Mouse (Mus musculus) ES-E14 (cell line): ENCODE data around the gene 4930539E08Rik. TPM values are rescaled to one million over a fixed set of nuclear protein-coding genes. Genes with fewer than 3 reads are reported as not detected.

Experiments used
- DNase-seq: peaks from one replicate; pipeline ENCODE4 v3.0.0-alpha.2; 2013; ENCODE audit warnings: low read depth, low spot score
- H3K27ac ChIP-seq: 2 replicates; pipeline ENCODE4 v1.5.1; 2012; ENCODE audit warnings: low read depth, mild to moderate bottlenecking, low read length, moderate library complexity, mixed read lengths; ENCODE audit not compliant: poor library complexity, insufficient read depth, severe bottlenecking
- H3K36me3 ChIP-seq: 2 replicates; pipeline ENCODE4 v1.6.1; 2012; ENCODE audit warnings: mild to moderate bottlenecking, low read length, moderate library complexity, mixed read lengths; ENCODE audit not compliant: control insufficient read depth, poor library complexity, insufficient read depth, severe bottlenecking
- H3K4me1 ChIP-seq, 2 experiments: fragments of 150-350 bp in 1 of 2; sonication (generic) in 1 of 2; 2 replicates each; pipeline ENCODE4 v1.6.1; 2012; ENCODE audit warnings: low read length in 2 of 2, mild to moderate bottlenecking in 1 of 2, mixed read lengths in 1 of 2; ENCODE audit not compliant: control insufficient read depth in 2 of 2, insufficient read depth in 2 of 2, poor library complexity in 1 of 2
- H3K4me3 ChIP-seq, 2 experiments: fragments of 150-350 bp in 1 of 2; sonication (generic) in 1 of 2; 2 replicates each; pipeline ENCODE4 v1.5.1; 2012; ENCODE audit warnings: low read length in 2 of 2, low read depth in 1 of 2, mild to moderate bottlenecking in 1 of 2, mixed read lengths in 1 of 2; ENCODE audit not compliant: insufficient read depth in 1 of 2, poor library complexity in 1 of 2, severe bottlenecking in 1 of 2
- H3K9ac ChIP-seq: 2 replicates; pipeline ENCODE4 v1.6.1; 2012; ENCODE audit warnings: low read depth, mild to moderate bottlenecking, low read length, mixed read lengths; ENCODE audit not compliant: poor library complexity, insufficient read depth, severe bottlenecking
- H3K9me3 ChIP-seq: fragments of 150-350 bp; sonication (generic); 2 replicates; pipeline ENCODE4 v1.6.1; 2012; ENCODE audit warnings: low read depth, mild to moderate bottlenecking, low read length; ENCODE audit not compliant: control insufficient read depth, insufficient read depth
- CHD2 ChIP-seq: IDR thresholded peaks from 2 replicates; pipeline ENCODE4 v1.6.1; 2014; ENCODE audit warnings: mild to moderate bottlenecking, low read depth, low read length, inconsistent platforms
- HCFC1 ChIP-seq: IDR thresholded peaks from 2 replicates; pipeline ENCODE4 v1.6.1; 2012; ENCODE audit warnings: low read length, inconsistent platforms, borderline replicate concordance; ENCODE audit not compliant: insufficient read depth
- MAFK ChIP-seq: IDR thresholded peaks from 2 replicates; pipeline ENCODE4 v1.6.1; 2014; ENCODE audit warnings: mild to moderate bottlenecking, low read depth, low read length, inconsistent platforms; ENCODE audit not compliant: insufficient read depth
- ZC3H11A ChIP-seq: IDR thresholded peaks from 2 replicates; pipeline ENCODE4 v1.6.1; 2012; ENCODE audit warnings: low read depth, mild to moderate bottlenecking, inconsistent platforms, low read length, borderline replicate concordance
- ZNF384 ChIP-seq: IDR thresholded peaks from 2 replicates; pipeline ENCODE4 v1.6.1; 2012; ENCODE audit warnings: low read depth, low read length, inconsistent platforms
- in situ Hi-C, 2 experiments: fragments of 600-800 bp; cut with MboI; formaldehyde crosslinking; loops; one replicate each; pipeline ENCODE4 v1.15.1; 2025; ENCODE audit warnings: low sequenced_read_pairs in 2 of 2, inconsistent platforms in 1 of 2; ENCODE audit not compliant: unreplicated experiment in 2 of 2
- total RNA-seq: library from RNA; depleted of rRNA; stranded (reverse); fragments of 300-350 nt; gene quantifications from 2 replicates; pipeline ENCODE4 v1.2.3, GENCODE M21; 2012; rRNA removed

4930539E08Rik gene
- 1.2 and 1.4 TPM in 2 replicates for total RNA-seq

- Histone ChIP-seq H3K9me3 (no peaks in the 10 kb centered on the region), H3K27ac (no peak within 1 kb of the TSS; the same call in 1 of the 2 replicates), H3K36me3 (no peaks in the 10 kb centered on the region), H3K9ac (no peak within 1 kb of the TSS), H3K4me1 (peaks cover 0 to 4% of the 10 kb centered on the region in 2 experiments; a peak in 1 of 4 replicates), H3K4me3 (no peak within 1 kb of the TSS)
- TF ChIP-seq CHD2 = no peak
- TF ChIP-seq HCFC1 = no peak
- TF ChIP-seq ZC3H11A = no peak
- no peak for DNase-seq
- in situ Hi-C loops = no loop called here
These were observed at the start of gene 4930539E08Rik for GRCm38 (mm10) chr17:28915060-28915628. Gene 4930539E08Rik, minus strand, starts transcription at chr17:28915324.

DNA sequence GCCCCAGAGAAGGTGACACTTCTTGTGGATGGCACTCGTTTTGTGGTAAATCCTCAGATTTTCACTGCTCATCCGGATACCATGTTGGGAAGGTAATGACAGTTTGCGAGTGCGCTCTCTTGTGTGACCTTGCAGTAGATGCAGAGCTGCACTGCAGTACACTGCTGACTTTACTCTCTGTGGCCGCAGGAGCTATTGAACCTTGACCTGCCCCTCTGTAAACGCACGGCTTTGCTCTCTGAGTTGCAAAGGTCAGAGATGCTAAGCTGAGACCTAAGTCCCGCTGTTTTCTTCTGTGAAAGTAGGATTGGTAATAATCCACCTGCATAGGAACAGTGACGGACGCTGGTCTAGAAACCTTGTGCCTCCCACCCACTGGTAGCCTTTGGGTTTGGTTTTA is 46.5 kb upstream of the 4930539E08Rik start:
- Histone ChIP-seq H3K4me1 (peaks cover 3 to 4% of the 10 kb centered on the region in 2 experiments; a peak in 2 of 4 replicates), H3K4me3 (no peak overlapping the region), H3K27ac (no peak overlapping the region), H3K9ac (no peak overlapping the region), H3K36me3 (peaks cover 55% of the 10 kb centered on the region), H3K9me3 (no peaks in the 10 kb centered on the region)
- in situ Hi-C loops = no loop called here
- TF ChIP-seq MAFK = no peak
- TF ChIP-seq ZNF384 = no peak
- TF ChIP-seq HCFC1 = no peak
- DNase-seq = no peak

DNA sequence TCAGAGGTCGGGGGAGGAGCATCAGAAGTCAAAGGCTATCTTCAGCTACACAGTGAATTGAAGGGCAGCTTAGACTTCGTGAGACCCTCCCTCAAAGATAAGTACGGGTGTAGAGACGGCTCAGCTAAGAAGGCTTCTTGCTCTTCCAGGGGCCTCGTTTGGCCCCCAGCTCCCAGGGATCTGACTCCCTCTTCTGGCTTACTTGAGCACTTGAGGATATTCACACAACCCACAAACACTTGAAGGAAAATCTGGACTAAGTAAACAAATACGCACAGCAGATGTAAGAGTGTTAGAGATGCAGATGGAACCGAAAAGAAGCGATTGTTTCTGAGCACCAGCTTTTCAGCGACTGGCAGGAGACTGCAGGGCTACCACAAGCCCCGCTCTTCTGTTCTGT is 45.5 kb upstream of the 4930539E08Rik start:
- in situ Hi-C loops = no loop called here
- Histone ChIP-seq H3K27ac (no peak overlapping the region), H3K4me3 (no peak overlapping the region), H3K36me3 (peaks cover 49% of the 10 kb centered on the region), H3K4me1 (peaks cover 4% of the 10 kb centered on the region in 2 experiments; a peak in 2 of 4 replicates), H3K9me3 (no peaks in the 10 kb centered on the region), H3K9ac (no peak overlapping the region)
- no peak for DNase-seq
- TF ChIP-seq ZNF384 = no peak
- TF ChIP-seq HCFC1 = no peak
- no peak for TF ChIP-seq MAFK
- TF ChIP-seq CHD2 = no peak
- TF ChIP-seq ZC3H11A = no peak

- Histone ChIP-seq H3K4me3 (peak overlapping the region in 1 of 2 experiments; percentile 17; a peak in 2 of 4 replicates), H3K9ac (peak overlapping the region; percentile 29), H3K4me1 (peaks cover 6 to 7% of the 10 kb centered on the region in 2 experiments; a peak in 3 of 4 replicates), H3K27ac (no peak overlapping the region), H3K36me3 (peaks cover 9% of the 10 kb centered on the region; the same call in 1 of the 2 replicates), H3K9me3 (no peaks in the 10 kb centered on the region)
- TF ChIP-seq ZNF384 (no peak), CHD2 (no peak), HCFC1 (no peak), MAFK (no peak), ZC3H11A (no peak)
- no peak for DNase-seq
- in situ Hi-C loops = no loop called here
These were observed 39.3 kb upstream of the 4930539E08Rik start for GRCm38 (mm10) chr17:28954416-28954815.

DNA sequence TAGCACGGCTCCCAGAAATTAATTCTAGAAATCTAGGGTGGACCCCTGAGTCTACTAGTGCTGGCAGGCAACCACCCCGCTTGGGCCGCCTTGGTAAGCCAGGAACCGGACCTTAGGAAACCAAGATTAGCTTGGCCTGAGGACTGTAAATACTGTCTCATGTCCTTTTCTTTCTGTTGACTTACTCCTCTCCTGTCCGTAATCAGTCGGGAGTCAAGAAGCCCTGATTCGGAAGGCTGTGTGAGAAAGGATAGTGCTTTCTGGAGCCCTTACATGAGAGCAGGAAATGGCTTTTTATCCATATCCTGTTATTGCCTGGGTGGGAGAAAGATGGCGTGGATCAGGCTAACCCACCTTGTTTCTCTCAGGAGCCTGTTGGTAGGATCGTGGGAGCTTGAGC is 38.1 kb upstream of the 4930539E08Rik start:
- Histone ChIP-seq H3K36me3 (peaks cover 8% of the 10 kb centered on the region; the same call in 1 of the 2 replicates), H3K27ac (no peak overlapping the region), H3K4me3 (peak overlapping the region; percentile 76 to 92), H3K9me3 (no peaks in the 10 kb centered on the region), H3K9ac (peak overlapping the region; percentile 73), H3K4me1 (peaks cover 6 to 7% of the 10 kb centered on the region in 2 experiments; a peak in 3 of 4 replicates)
- in situ Hi-C loops = no loop called here
- TF ChIP-seq MAFK = no peak
- no peak for TF ChIP-seq HCFC1
- TF ChIP-seq ZC3H11A = no peak
- no peak for TF ChIP-seq ZNF384
- no peak for TF ChIP-seq CHD2
- DNase-seq = no peak
